ENCODE assay signal across 11 mouse cellular contexts in the genomic region with DNA sequence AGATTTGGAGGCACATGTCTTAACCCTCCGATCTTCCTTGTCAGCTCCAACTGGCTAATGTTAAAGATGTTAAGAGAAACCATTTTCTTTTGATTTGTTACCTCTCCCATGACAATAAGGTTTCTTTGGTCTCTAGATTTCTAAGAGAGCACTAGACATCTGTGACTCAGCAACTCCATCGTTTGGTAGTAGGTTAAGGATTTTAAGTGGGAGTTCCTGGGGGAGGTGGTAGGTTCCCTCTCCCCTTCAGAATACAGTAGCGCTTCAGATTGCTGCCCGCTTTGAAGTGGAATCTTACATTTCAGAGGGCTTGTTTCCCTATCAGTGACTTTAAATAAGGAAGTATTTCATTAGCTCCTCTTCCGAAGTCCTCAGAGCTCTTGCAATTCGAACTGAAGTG.
"Had no signal": no experiment of that assay in that cellular context is flagged by ENCODE, and none has a peak within 500 bp of the region (broad histone marks: within the 10 kb centered on the region; RNA-seq: fewer than 3 reads in every experiment).

No protein-coding gene starts in this region.

- H3K36me3 ChIP-seq: limb, embryonic 12.5 days; limb, embryonic 15.5 days; midbrain, embryonic 13.5 days had no signal

- H3K4me2 ChIP-seq: limb, embryonic 12.5 days; limb, embryonic 15.5 days; liver, embryonic 11.5 days; midbrain, embryonic 13.5 days had no signal

- H3K27ac ChIP-seq: limb, embryonic 12.5 days; limb, embryonic 15.5 days; liver, embryonic 14.5 days; macrophage; midbrain, embryonic 13.5 days; stomach, postnatal 0 days had no signal

- ATAC-seq: intestine, postnatal 0 days; midbrain, embryonic 13.5 days had no signal

- H3K27me3 ChIP-seq: limb, embryonic 12.5 days; limb, embryonic 15.5 days; midbrain, embryonic 13.5 days had no signal

- DNase-seq: kidney, adult 8-10 months; left cerebral cortex, postnatal 4 days; thymus, postnatal 25 days had no signal

- H3K4me1 ChIP-seq: midbrain, embryonic 13.5 days had no signal

- H3K4me3 ChIP-seq: limb, embryonic 12.5 days; limb, embryonic 15.5 days; midbrain, embryonic 13.5 days had no signal

- H3K9ac ChIP-seq: limb, embryonic 12.5 days; limb, embryonic 15.5 days; liver, embryonic 14.5 days; midbrain, embryonic 13.5 days had no signal

- H3K9me3 ChIP-seq: limb, embryonic 12.5 days; limb, embryonic 15.5 days; midbrain, embryonic 13.5 days had no signal
